Mouse (Mus musculus): ENCODE measurements at regions not wholly inside any gene's neighbourhood (a gene's known extent, or its start where the extent isn't known, plus 50 kb on each side); places are given as distances from the start of the nearest gene placed in this dataset.
A peak's percentile ranks its signal among the peaks of the same experiment; 100 is the strongest.

DNA sequence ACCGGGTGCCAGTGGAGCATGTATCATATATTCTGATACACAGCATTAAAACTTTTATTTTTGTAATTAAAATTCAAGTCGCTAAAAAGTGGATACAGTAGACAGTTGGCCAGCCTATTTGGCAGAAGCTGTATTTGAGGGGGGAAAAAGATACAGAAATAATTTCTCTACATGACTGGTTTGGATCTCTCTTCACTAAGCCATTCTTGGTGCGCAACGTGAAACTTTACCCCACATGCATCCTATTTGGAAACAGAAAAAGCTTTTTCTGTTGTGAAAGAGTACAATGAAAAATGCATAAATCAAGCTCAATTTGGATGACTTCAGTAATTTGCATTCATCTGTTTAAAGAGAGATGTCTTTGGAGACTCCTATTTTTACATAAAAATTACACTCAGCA, 303.2 kb downstream of the Rergl start:
- 83% methylated on average over 4 of the region's 4 CpGs for WGBS
- H3K4me2 ChIP-seq, result no peak overlapping the region
- no peak overlapping the region for H3K9ac ChIP-seq
- no peaks in the 10 kb centered on the region for H3K9me3 ChIP-seq (replicated peaks)
- no peaks in the 10 kb centered on the region for H3K36me3 ChIP-seq
- ATAC-seq (replicated peaks; ENCODE audit: low FRiP score), result no peak
- no peak overlapping the region for H3K4me3 ChIP-seq (replicated peaks)
- no peaks in the 10 kb centered on the region for H3K4me1 ChIP-seq
- no peak overlapping the region for H3K27ac ChIP-seq
- no peaks in the 10 kb centered on the region for H3K27me3 ChIP-seq

DNA sequence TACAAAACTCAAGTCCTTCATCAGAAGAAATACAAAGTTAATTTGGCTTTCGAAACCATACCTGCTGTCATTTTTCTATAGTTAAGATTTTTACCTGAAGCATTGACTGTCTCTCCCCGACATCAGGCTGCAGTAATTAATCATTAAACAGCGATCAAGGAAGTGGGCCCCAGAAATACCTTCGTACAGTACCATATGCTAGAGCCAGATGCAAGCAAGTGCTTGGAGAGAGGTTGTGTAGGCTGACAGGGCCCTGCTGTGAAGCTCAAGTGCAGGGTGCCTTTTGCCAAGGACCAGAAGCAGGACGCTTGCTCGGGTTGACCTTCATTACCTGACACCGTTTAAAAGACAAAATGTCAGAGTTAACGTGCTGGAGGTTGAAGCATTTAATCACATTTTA, 315.3 kb downstream of the Rergl start:
- ATAC-seq (replicated peaks; ENCODE audit: low FRiP score), result peak; percentile 52; the same call in 1 of the 2 replicates

DNA sequence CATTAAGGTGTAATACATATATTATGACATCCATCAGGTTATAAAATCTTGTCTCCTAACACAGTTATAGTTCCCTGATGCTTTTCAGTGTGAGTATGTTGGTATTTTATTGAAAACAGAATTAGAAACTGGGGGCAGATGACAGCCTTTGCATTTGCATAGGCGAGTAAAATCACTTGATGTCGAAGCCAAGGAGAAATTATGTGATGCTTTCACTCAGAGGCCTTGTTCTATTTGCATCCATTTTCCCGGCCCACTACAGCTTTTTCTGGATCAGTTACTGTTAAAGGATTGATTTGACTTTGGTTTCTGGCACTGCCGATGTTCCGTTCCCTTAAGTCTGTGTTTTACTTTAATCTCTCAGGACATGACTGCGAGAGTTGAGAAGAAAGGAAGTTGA, 341.4 kb downstream of the Rergl start:
- no peak overlapping the region for H3K9ac ChIP-seq
- ATAC-seq (replicated peaks; ENCODE audit: low FRiP score), result no peak
- WGBS, result 89% methylated on average over 6 of the region's 6 CpGs

More for the DNA sequence above, 315.3 kb downstream of the Rergl start:
- Histone ChIP-seq H3K27me3 (no peaks in the 10 kb centered on the region), H3K4me1 (no peaks in the 10 kb centered on the region), H3K9ac (no peak overlapping the region), H3K9me3 (replicated peaks) (no peaks in the 10 kb centered on the region), H3K27ac (no peak overlapping the region), H3K36me3 (no peaks in the 10 kb centered on the region), H3K4me3 (replicated peaks) (no peak overlapping the region), H3K4me2 (no peak overlapping the region)
- 58% methylated on average over 8 of the region's 8 CpGs for WGBS

DNA sequence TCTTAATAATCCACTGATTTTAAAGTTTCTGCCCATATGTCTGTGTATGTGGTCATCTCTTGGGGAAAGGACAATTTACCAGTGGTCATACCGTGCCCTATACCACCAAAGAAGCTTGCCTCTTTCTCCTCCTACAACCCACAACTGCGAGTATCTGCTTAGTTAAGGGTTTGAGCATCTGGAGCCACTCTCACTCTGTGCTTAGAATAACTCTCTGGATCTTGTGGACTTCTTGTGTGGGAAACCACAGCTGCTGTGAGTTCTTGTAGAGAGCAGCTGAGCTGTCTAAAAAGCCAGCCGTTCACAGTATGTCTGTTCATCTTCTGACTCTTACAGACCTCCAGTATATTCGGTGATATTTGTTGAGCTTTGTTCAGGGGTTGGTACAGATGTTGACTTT, 342.0 kb downstream of the Rergl start:
- no peak for ATAC-seq (replicated peaks; ENCODE audit: low FRiP score)
- Histone ChIP-seq H3K36me3 (no peaks in the 10 kb centered on the region), H3K27me3 (no peaks in the 10 kb centered on the region), H3K4me3 (replicated peaks) (no peak overlapping the region), H3K9ac (no peak overlapping the region), H3K27ac (no peak overlapping the region), H3K4me2 (no peak overlapping the region), H3K4me1 (no peaks in the 10 kb centered on the region), H3K9me3 (replicated peaks) (no peaks in the 10 kb centered on the region)
- WGBS, result 78% methylated on average over 4 of the region's 4 CpGs

More for the DNA sequence above, 341.4 kb downstream of the Rergl start:
- no peaks in the 10 kb centered on the region for H3K9me3 ChIP-seq (replicated peaks)
- H3K4me1 ChIP-seq, result no peaks in the 10 kb centered on the region
- H3K27ac ChIP-seq, result no peak overlapping the region
- no peaks in the 10 kb centered on the region for H3K36me3 ChIP-seq
- H3K4me2 ChIP-seq, result no peak overlapping the region
- H3K4me3 ChIP-seq (replicated peaks), result no peak overlapping the region
- H3K27me3 ChIP-seq, result no peaks in the 10 kb centered on the region

DNA sequence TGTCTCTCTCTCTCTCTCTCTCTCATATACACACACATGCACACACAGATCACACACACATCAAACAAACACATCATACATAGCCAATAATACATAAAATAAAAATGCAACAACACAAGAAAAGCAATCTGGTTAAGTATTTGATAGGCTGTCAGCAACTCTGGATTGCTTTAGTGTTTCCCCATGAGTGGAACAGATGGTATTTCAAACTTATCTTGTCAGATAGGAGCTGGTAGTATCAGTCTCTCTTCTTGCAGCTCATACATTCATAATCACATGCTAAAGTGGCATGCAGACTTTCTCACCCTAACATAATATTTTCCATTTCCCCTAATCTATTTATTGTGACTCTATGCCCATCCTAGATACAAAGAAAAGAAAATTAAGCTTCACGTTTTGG, 347.0 kb downstream of the Rergl start:
- H3K4me3 ChIP-seq (replicated peaks), result no peak overlapping the region
- WGBS, result 88% methylated on average over 1 of the region's 1 CpGs

DNA sequence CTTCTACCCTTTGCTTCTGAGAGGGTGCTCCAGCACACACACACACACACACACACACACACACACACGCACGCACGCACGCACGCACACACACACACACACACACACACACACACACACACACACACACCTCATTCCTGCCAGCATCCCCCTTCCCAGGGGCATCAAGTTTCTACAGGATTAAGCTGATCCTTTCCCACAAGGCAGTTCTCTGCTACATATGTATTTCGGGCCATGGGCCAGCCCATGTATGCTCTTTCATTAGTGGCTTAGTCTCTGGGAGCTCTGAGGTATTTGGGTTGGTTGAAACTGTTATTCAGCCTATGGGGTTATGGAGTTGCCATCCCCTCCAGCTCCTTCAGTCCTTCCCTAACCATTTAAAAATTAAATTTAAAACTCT, 366.1 kb downstream of the Rergl start:
- H3K27ac ChIP-seq, result no peak overlapping the region
- no peaks in the 10 kb centered on the region for H3K36me3 ChIP-seq
- H3K27me3 ChIP-seq, result no peaks in the 10 kb centered on the region
- H3K9me3 ChIP-seq (replicated peaks), result no peaks in the 10 kb centered on the region
- no peak overlapping the region for H3K9ac ChIP-seq
- no peak overlapping the region for H3K4me2 ChIP-seq
- no peak overlapping the region for H3K4me3 ChIP-seq (replicated peaks)
- ATAC-seq (replicated peaks; ENCODE audit: low FRiP score), result no peak
- no peaks in the 10 kb centered on the region for H3K4me1 ChIP-seq
- 80% methylated on average over 6 of the region's 6 CpGs for WGBS

More for the DNA sequence above, 347.0 kb downstream of the Rergl start:
- no peak overlapping the region for H3K9ac ChIP-seq
- H3K27ac ChIP-seq, result no peak overlapping the region
- no peaks in the 10 kb centered on the region for H3K4me1 ChIP-seq
- H3K27me3 ChIP-seq, result no peaks in the 10 kb centered on the region
- no peaks in the 10 kb centered on the region for H3K36me3 ChIP-seq
- no peaks in the 10 kb centered on the region for H3K9me3 ChIP-seq (replicated peaks)
- no peak overlapping the region for H3K4me2 ChIP-seq
- no peak for ATAC-seq (replicated peaks; ENCODE audit: low FRiP score)

DNA sequence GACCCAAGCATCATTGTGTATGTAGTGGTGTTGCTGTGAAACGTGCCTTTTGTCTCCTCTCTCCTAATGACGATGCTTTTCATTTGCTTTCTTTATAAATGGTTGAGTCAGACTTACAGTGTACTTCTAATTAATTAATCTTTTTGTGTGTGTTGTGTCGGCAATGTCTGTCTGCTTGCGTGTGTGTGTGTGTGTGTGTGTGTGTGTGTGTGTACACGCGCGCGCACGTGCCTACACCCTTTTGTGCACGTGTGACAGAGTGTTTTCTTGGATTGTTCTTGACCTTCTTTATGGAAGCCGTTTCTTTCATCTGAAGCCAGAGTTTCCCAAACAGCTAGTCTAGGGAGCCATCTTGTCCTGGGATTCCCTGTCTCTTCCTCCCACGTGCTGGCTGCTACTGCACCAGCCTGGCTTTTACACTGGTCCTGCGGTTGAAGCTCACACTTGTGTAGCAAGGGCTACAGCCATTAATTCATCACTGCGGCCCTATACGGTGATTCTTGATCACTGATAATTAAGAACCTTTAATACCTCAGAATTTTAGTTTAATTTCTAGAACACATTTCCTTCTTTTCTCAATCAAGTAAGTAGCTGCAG, 369.6 kb downstream of the Rergl start:
- H3K9me3 ChIP-seq (replicated peaks), result no peaks in the 10 kb centered on the region
- H3K27ac ChIP-seq, result no peak overlapping the region
- no peaks in the 10 kb centered on the region for H3K27me3 ChIP-seq
- no peak overlapping the region for H3K4me3 ChIP-seq (replicated peaks)
- 87% methylated on average over 15 of the region's 15 CpGs for WGBS
- no peak overlapping the region for H3K4me2 ChIP-seq
- H3K36me3 ChIP-seq, result no peaks in the 10 kb centered on the region
- no peak overlapping the region for H3K9ac ChIP-seq
- no peaks in the 10 kb centered on the region for H3K4me1 ChIP-seq
- no peak for ATAC-seq (replicated peaks; ENCODE audit: low FRiP score)

DNA sequence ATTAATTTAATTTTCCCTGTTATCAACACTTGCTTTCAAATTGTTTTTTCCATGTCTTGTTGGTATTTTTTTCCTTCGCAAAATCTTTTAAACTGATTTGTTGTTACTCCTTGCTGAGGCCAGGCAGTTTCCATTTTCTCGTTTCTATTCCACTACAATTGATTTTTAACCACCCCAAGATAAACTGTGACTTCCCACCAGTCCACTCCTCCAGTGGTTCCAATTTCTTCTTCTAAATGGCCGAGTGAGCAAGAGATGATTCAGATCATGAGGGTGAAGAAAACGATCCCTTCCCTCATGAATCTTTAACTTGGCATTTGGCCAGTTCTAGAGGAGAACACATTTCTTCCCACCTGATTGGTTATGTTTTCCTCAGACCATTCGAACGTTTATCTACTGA, 393.5 kb downstream of the Rergl start:
- WGBS, result 20% methylated on average over 6 of the region's 6 CpGs
- ATAC-seq (replicated peaks; ENCODE audit: low FRiP score), result peak; percentile 66; the same call in 1 of the 2 replicates

DNA sequence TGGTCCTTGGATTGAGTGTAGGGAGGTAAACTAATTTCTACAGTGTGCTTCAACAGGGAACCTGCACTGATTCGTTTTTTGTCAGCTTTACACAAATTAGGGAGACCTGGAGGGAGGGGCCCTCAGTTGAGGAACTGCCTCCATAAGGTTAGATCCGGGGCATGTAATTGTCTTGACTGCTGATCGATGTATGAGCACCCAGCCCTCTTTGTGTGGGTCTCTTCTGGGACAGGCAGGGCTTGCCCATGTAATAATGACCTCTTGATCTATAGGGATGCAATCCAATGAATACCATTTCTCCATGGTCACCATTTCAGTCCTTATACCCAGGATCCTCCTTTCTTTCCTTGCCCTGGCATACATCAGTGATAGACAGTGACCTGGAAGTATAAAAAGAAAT, 398.4 kb downstream of the Rergl start:
- 0 out of 2 replicates have a peak, but pooled peaks cover 3% of the 10 kb centered on the region for H3K27me3 ChIP-seq
- WGBS, result 68% methylated on average over 3 of the region's 3 CpGs

More for the DNA sequence above, 393.5 kb downstream of the Rergl start:
- Histone ChIP-seq H3K4me1 (no peaks in the 10 kb centered on the region), H3K27me3 (0 out of 2 replicates have a peak, but pooled peaks cover 3% of the 10 kb centered on the region), H3K4me3 (replicated peaks) (no peak overlapping the region), H3K9ac (no peak overlapping the region), H3K4me2 (no peak overlapping the region), H3K9me3 (replicated peaks) (no peaks in the 10 kb centered on the region), H3K27ac (no peak overlapping the region), H3K36me3 (no peaks in the 10 kb centered on the region)

DNA sequence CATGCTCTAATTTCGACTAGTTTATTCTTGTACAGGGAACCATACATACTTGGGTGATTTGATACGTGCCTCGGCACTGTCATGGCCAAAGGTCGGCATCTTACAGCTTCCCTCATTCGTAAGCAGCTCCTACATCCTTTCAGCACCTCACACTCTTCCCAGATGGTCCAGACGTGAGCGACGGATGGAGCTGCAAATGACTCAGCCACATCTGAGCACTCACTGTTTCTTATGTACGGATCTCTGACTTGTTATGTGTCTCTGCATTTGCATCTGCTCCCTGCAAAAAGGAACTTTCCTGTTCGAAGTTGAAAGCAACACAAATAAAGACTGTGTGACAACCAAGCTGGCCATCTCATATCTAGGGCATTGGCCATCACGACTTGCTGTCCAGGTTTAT, 402.5 kb downstream of the Rergl start:
- 82% methylated on average over 11 of the region's 11 CpGs for WGBS
- Histone ChIP-seq H3K4me2 (no peak overlapping the region), H3K4me3 (replicated peaks) (no peak overlapping the region), H3K36me3 (no peaks in the 10 kb centered on the region), H3K9ac (no peak overlapping the region), H3K27ac (no peak overlapping the region), H3K4me1 (no peaks in the 10 kb centered on the region), H3K9me3 (replicated peaks) (no peaks in the 10 kb centered on the region), H3K27me3 (no peaks in the 10 kb centered on the region)
- no peak for ATAC-seq (replicated peaks; ENCODE audit: low FRiP score)

More for the DNA sequence above, 398.4 kb downstream of the Rergl start:
- H3K4me1 ChIP-seq, result no peaks in the 10 kb centered on the region
- ATAC-seq (replicated peaks; ENCODE audit: low FRiP score), result no peak
- no peaks in the 10 kb centered on the region for H3K36me3 ChIP-seq
- no peak overlapping the region for H3K9ac ChIP-seq
- H3K9me3 ChIP-seq (replicated peaks), result no peaks in the 10 kb centered on the region
- no peak overlapping the region for H3K4me3 ChIP-seq (replicated peaks)
- no peak overlapping the region for H3K27ac ChIP-seq
- no peak overlapping the region for H3K4me2 ChIP-seq

DNA sequence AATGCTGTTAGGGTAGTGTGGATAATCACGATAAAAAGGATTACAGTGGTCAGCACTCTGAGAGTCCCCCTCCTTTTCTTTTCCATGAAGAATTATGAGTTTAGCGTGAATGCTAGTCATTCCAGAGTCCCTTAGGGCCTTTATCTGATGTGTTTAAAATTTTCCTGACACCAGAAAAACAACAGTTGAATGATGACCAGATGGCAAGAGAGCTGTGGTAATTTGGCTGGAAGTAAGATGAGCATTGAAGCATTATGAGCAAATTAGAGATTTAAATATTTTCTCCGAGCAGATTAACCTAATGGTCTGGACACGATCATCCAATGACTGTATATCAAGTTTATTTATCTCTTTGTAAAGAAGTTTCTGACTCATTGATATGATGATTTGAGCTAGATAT, 417.1 kb upstream of the Igbp1b start:
- Histone ChIP-seq H3K4me2 (no peak overlapping the region), H3K4me3 (replicated peaks) (no peak overlapping the region), H3K27ac (no peak overlapping the region), H3K27me3 (no peaks in the 10 kb centered on the region), H3K9me3 (replicated peaks) (no peaks in the 10 kb centered on the region), H3K9ac (no peak overlapping the region), H3K36me3 (no peaks in the 10 kb centered on the region), H3K4me1 (no peaks in the 10 kb centered on the region)
- ATAC-seq (replicated peaks; ENCODE audit: low FRiP score), result no peak
- 67% methylated on average over 4 of the region's 4 CpGs for WGBS

DNA sequence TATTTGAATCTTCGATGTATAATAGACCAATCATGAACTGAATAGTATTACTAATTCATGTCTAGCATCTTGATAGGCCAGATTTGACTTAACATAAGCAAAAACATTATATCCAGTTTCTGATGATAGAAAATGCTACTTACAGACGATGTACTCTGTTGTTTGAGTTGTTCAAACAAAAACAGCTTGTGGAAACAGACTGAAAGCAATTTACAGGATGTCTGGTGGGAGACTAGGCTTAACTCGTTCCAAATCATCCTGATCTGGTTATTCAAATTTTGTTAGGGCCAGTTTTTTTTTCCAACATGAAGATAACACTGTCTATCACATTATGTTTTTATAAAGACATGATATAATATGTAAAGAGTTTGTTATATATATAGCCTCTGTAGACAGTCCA, 369.4 kb upstream of the Igbp1b start:
- no peaks in the 10 kb centered on the region for H3K36me3 ChIP-seq
- H3K4me2 ChIP-seq, result no peak overlapping the region
- H3K27me3 ChIP-seq, result no peaks in the 10 kb centered on the region
- no peak overlapping the region for H3K4me3 ChIP-seq (replicated peaks)
- no peak for ATAC-seq (replicated peaks; ENCODE audit: low FRiP score)
- H3K9ac ChIP-seq, result no peak overlapping the region
- no peaks in the 10 kb centered on the region for H3K9me3 ChIP-seq (replicated peaks)
- H3K27ac ChIP-seq, result no peak overlapping the region
- WGBS, result 71% methylated on average over 3 of the region's 3 CpGs
- no peaks in the 10 kb centered on the region for H3K4me1 ChIP-seq

DNA sequence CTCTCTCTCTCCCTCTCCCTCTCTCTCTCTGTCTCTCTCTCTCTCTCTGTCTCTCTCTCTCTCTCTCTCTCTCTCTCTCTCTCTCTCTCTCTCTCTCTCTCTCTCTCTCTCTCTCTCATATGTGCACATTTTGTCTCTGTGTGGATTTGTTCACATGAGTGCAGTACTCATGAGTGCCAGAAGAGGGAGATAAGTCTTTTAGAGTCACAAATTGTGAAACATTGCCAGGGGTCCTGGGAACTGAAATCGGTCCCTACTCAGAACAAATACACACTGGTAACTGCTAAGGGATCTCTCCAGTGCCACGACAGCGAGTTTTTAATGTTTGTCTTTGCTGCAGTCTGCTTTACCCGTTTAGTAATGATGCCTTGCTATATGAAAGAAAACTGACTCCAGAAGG, 356.2 kb upstream of the Igbp1b start:
- H3K9me3 ChIP-seq (replicated peaks), result no peaks in the 10 kb centered on the region
- WGBS, result 79% methylated on average over 4 of the region's 4 CpGs
- no peak for ATAC-seq (replicated peaks; ENCODE audit: low FRiP score)

More for the DNA sequence above, 356.2 kb upstream of the Igbp1b start:
- Histone ChIP-seq H3K4me2 (no peak overlapping the region), H3K27me3 (no peaks in the 10 kb centered on the region), H3K36me3 (no peaks in the 10 kb centered on the region), H3K4me3 (replicated peaks) (no peak overlapping the region), H3K27ac (no peak overlapping the region), H3K4me1 (no peaks in the 10 kb centered on the region), H3K9ac (no peak overlapping the region)
